Mouse (Mus musculus) hindbrain, embryonic 13.5 days (tissue): ENCODE data around the gene Slc43a2. TPM values are rescaled to one million over a fixed set of nuclear protein-coding genes. Genes with fewer than 3 reads are reported as not detected.
"Not testable (repeated sequence)": the region's sequence is repeated elsewhere in the genome, so short reads cannot be mapped to it uniquely, and the experiment has no call there.

ENCODE experiments used
- ATAC-seq: fragments of 200-750 bp; cut with Nextera tagmentation; 2 replicates; pipeline ENCODE4 v1.8.0; 2017; ENCODE audit warnings: moderate TSS enrichment; ENCODE audit not compliant: low FRiP score
- H3K27ac ChIP-seq: fragments of 300-500 bp; sonication (generic); 2 replicates; pipeline ENCODE4 v1.5.1; 2015; ENCODE audit warnings: inconsistent platforms, mild to moderate bottlenecking, moderate library complexity
- H3K27me3 ChIP-seq: fragments of 300-500 bp; sonication (generic); 2 replicates; pipeline ENCODE4 v1.6.1; 2015; ENCODE audit warnings: mild to moderate bottlenecking, inconsistent platforms
- H3K36me3 ChIP-seq: fragments of 300-500 bp; sonication (generic); 2 replicates; pipeline ENCODE4 v1.6.1; 2015; ENCODE audit warnings: mild to moderate bottlenecking, inconsistent platforms
- H3K4me1 ChIP-seq: fragments of 300-500 bp; sonication (generic); replicated peaks from 2 replicates; pipeline ENCODE4 v1.6.1; 2015; ENCODE audit warnings: inconsistent platforms
- H3K4me2 ChIP-seq: fragments of 300-500 bp; sonication (generic); 2 replicates; pipeline ENCODE4 v1.6.1; 2015; ENCODE audit warnings: inconsistent platforms, mild to moderate bottlenecking, moderate library complexity
- H3K4me3 ChIP-seq: fragments of 300-500 bp; sonication (generic); 2 replicates; pipeline ENCODE4 v1.5.1; 2015; ENCODE audit warnings: mild to moderate bottlenecking, inconsistent platforms
- H3K9ac ChIP-seq: fragments of 300-500 bp; sonication (generic); 2 replicates; pipeline ENCODE4 v1.6.1; 2015; ENCODE audit warnings: mild to moderate bottlenecking, inconsistent platforms
- H3K9me3 ChIP-seq: fragments of 300-500 bp; sonication (generic); 2 replicates; pipeline ENCODE4 v1.6.1; 2016; ENCODE audit warnings: inconsistent platforms
- WGBS: fragments of 180-500 bp; shearing (Covaris S2); methylation state at CpG from one replicate; pipeline ENCODE4 v1.1.7; 2015; 5-methylcytosine and 5-hydroxymethylcytosine counted together
- polyA plus RNA-seq: library from polyadenylated mRNA; unstranded; fragments of >200 nt; fragmentation: Nextera tagmentation; extraction: Ambion mirVana; gene quantifications from 2 replicates; pipeline ENCODE4 v1.2.1, GENCODE M21; 2015

Slc43a2 gene
- polyA plus RNA-seq, 1 experiment from 2014 or later: 21.0 TPM

- 81% methylated on average over 5 of the region's 5 CpGs for WGBS
- no peak for ATAC-seq
- H3K9ac ChIP-seq: no peak overlapping the region; the same call in 1 of the 2 replicates
These were observed 55.5 kb downstream of the Slc43a2 start for GRCm38 (mm10) chr11:75586963-75587362.

GRCm38 (mm10) chr11:75587493-75588284 is 56.2 kb downstream of the Slc43a2 start, which contains the start of gene Pitpna:
Gene Pitpna (plus strand): TSS chr11:75588097.
- 6% methylated on average over 49 of the region's 49 CpGs for WGBS
- Histone ChIP-seq H3K4me2 (peak within 1 kb of the TSS; percentile 94), H3K36me3 (peaks cover 15% of the 10 kb centered on the region), H3K27me3 (no peaks in the 10 kb centered on the region), H3K9ac (peak within 1 kb of the TSS; percentile 99), H3K27ac (peak within 1 kb of the TSS; percentile 92), H3K9me3 (no peaks in the 10 kb centered on the region), H3K4me3 (peak within 1 kb of the TSS; percentile 98), H3K4me1 (peaks cover 39% of the 10 kb centered on the region)
- peak; percentile 91 for ATAC-seq

More at GRCm38 (mm10) chr11:75586963-75587362, 55.5 kb downstream of the Slc43a2 start:
- no peak overlapping the region for H3K27ac ChIP-seq
- no peak overlapping the region for H3K4me3 ChIP-seq
- H3K36me3 ChIP-seq: peaks cover 8% of the 10 kb centered on the region
- H3K4me2 ChIP-seq: peak overlapping the region; percentile 94; the same call in 1 of the 2 replicates
- H3K27me3 ChIP-seq: no peaks in the 10 kb centered on the region
- H3K4me1 ChIP-seq: peaks cover 39% of the 10 kb centered on the region
- H3K9me3 ChIP-seq: no peaks in the 10 kb centered on the region

- Histone ChIP-seq H3K27me3 (no peaks in the 10 kb centered on the region), H3K4me1 (peaks cover 39% of the 10 kb centered on the region)
- 2% methylated on average over 37 of the region's 37 CpGs for WGBS
These were observed 56.9 kb downstream of the Slc43a2 start for GRCm38 (mm10) chr11:75588285-75588941.

GRCm38 (mm10) chr11:75592612-75593011 is 61.1 kb downstream of the Slc43a2 start:
- no peaks in the 10 kb centered on the region for H3K27me3 ChIP-seq
- ATAC-seq: no peak
- peaks cover 33% of the 10 kb centered on the region for H3K4me1 ChIP-seq
- 96% methylated on average over 5 of the region's 5 CpGs for WGBS
- no peak overlapping the region for H3K9ac ChIP-seq
- H3K9me3 ChIP-seq: no peaks in the 10 kb centered on the region
- no peak overlapping the region for H3K27ac ChIP-seq
- H3K36me3 ChIP-seq: peaks cover 62% of the 10 kb centered on the region
- H3K4me2 ChIP-seq: no peak overlapping the region
- H3K4me3 ChIP-seq: no peak overlapping the region

More at GRCm38 (mm10) chr11:75588285-75588941, 56.9 kb downstream of the Slc43a2 start:
- Histone ChIP-seq H3K9me3 (no peaks in the 10 kb centered on the region), H3K9ac (peak overlapping the region; percentile 99), H3K4me2 (peak overlapping the region; percentile 94), H3K36me3 (peaks cover 22% of the 10 kb centered on the region), H3K27ac (peak overlapping the region; percentile 92), H3K4me3 (peak overlapping the region; percentile 98)
- ATAC-seq: peak; percentile 84

GRCm38 (mm10) chr11:75594431-75594830 is 62.9 kb downstream of the Slc43a2 start:
- peaks cover 76% of the 10 kb centered on the region for H3K36me3 ChIP-seq

GRCm38 (mm10) chr11:75595404-75595803 is 63.9 kb downstream of the Slc43a2 start:
- H3K36me3 ChIP-seq: peaks cover 82% of the 10 kb centered on the region
- ATAC-seq: no peak

More at GRCm38 (mm10) chr11:75594431-75594830, 62.9 kb downstream of the Slc43a2 start:
- no peak overlapping the region for H3K4me2 ChIP-seq
- no peaks in the 10 kb centered on the region for H3K27me3 ChIP-seq
- ATAC-seq: no peak
- H3K4me3 ChIP-seq: no peak overlapping the region
- H3K27ac ChIP-seq: no peak overlapping the region
- H3K9me3 ChIP-seq: no peaks in the 10 kb centered on the region
- no peak overlapping the region for H3K9ac ChIP-seq
- WGBS: 86% methylated on average over 9 of the region's 9 CpGs
- peaks cover 22% of the 10 kb centered on the region for H3K4me1 ChIP-seq

GRCm38 (mm10) chr11:75595816-75596215 is 64.3 kb downstream of the Slc43a2 start:
- peaks cover 86% of the 10 kb centered on the region for H3K36me3 ChIP-seq
- 0 out of 2 replicates have a peak, but pooled peaks cover 11% of the 10 kb centered on the region for H3K4me1 ChIP-seq
- H3K9ac ChIP-seq: no peak overlapping the region
- no peak overlapping the region for H3K4me2 ChIP-seq
- H3K27me3 ChIP-seq: no peaks in the 10 kb centered on the region
- 76% methylated on average over 7 of the region's 7 CpGs for WGBS
- no peak overlapping the region for H3K27ac ChIP-seq
- H3K4me3 ChIP-seq: no peak overlapping the region
- H3K9me3 ChIP-seq: no peaks in the 10 kb centered on the region
- no peak for ATAC-seq

More at GRCm38 (mm10) chr11:75595404-75595803, 63.9 kb downstream of the Slc43a2 start:
- H3K4me2 ChIP-seq: no peak overlapping the region
- H3K27ac ChIP-seq: no peak overlapping the region
- WGBS: 87% methylated on average over 2 of the region's 2 CpGs
- H3K9ac ChIP-seq: no peak overlapping the region
- H3K27me3 ChIP-seq: no peaks in the 10 kb centered on the region
- H3K9me3 ChIP-seq: no peaks in the 10 kb centered on the region
- H3K4me3 ChIP-seq: no peak overlapping the region
- H3K4me1 ChIP-seq: peaks cover 13% of the 10 kb centered on the region

GRCm38 (mm10) chr11:75596726-75597255 is 65.3 kb downstream of the Slc43a2 start:
- no peaks in the 10 kb centered on the region for H3K9me3 ChIP-seq
- H3K36me3 ChIP-seq: peaks cover 90% of the 10 kb centered on the region
- no peak overlapping the region for H3K4me2 ChIP-seq
- H3K27ac ChIP-seq: no peak overlapping the region
- WGBS: 90% methylated on average over 3 of the region's 3 CpGs
- no peak overlapping the region for H3K9ac ChIP-seq
- no peak for ATAC-seq
- H3K4me1 ChIP-seq: 0 out of 2 replicates have a peak, but pooled peaks cover 1% of the 10 kb centered on the region
- H3K27me3 ChIP-seq: no peaks in the 10 kb centered on the region
- H3K4me3 ChIP-seq: no peak overlapping the region

- no peaks in the 10 kb centered on the region for H3K4me1 ChIP-seq
- H3K36me3 ChIP-seq: peaks cover 90% of the 10 kb centered on the region
- H3K27ac ChIP-seq: no peak overlapping the region
- H3K27me3 ChIP-seq: no peaks in the 10 kb centered on the region
- H3K4me2 ChIP-seq: no peak overlapping the region
- no peaks in the 10 kb centered on the region for H3K9me3 ChIP-seq
- 93% methylated on average over 6 of the region's 6 CpGs for WGBS
- no peak for ATAC-seq
- H3K4me3 ChIP-seq: no peak overlapping the region
- no peak overlapping the region for H3K9ac ChIP-seq
These were observed 66.5 kb downstream of the Slc43a2 start for GRCm38 (mm10) chr11:75598004-75598403.

GRCm38 (mm10) chr11:75599802-75600201 is 68.3 kb downstream of the Slc43a2 start:
- ATAC-seq, H3K27me3 ChIP-seq, H3K9me3 ChIP-seq, H3K27ac ChIP-seq, H3K4me3 ChIP-seq, H3K9ac ChIP-seq, H3K4me2 ChIP-seq, H3K4me1 ChIP-seq: not testable (repeated sequence)
- peaks cover 85% of the 10 kb centered on the region for H3K36me3 ChIP-seq
- 94% methylated on average over 17 of the region's 17 CpGs for WGBS

- Histone ChIP-seq H3K36me3 (peaks cover 77% of the 10 kb centered on the region), H3K27ac (no peak overlapping the region), H3K9ac (no peak overlapping the region), H3K9me3 (no peaks in the 10 kb centered on the region), H3K4me3 (no peak overlapping the region), H3K4me2 (no peak overlapping the region), H3K27me3 (no peaks in the 10 kb centered on the region), H3K4me1 (no peaks in the 10 kb centered on the region)
- WGBS: 92% methylated on average over 5 of the region's 5 CpGs
- ATAC-seq: no peak
These were observed 73.3 kb downstream of the Slc43a2 start for GRCm38 (mm10) chr11:75604826-75605225.

GRCm38 (mm10) chr11:75605318-75605717 is 73.8 kb downstream of the Slc43a2 start:
- H3K9ac ChIP-seq: no peak overlapping the region
- H3K4me3 ChIP-seq: no peak overlapping the region
- no peaks in the 10 kb centered on the region for H3K4me1 ChIP-seq
- H3K36me3 ChIP-seq: peaks cover 77% of the 10 kb centered on the region
- no peaks in the 10 kb centered on the region for H3K27me3 ChIP-seq
- H3K4me2 ChIP-seq: no peak overlapping the region
- ATAC-seq: no peak
- H3K27ac ChIP-seq: no peak overlapping the region
- H3K9me3 ChIP-seq: no peaks in the 10 kb centered on the region
- WGBS: 84% methylated on average over 1 of the region's 1 CpGs
